Mouse (Mus musculus) heart, adult 18-20 months (tissue): ENCODE results near the gene Relt. TPM values are rescaled to one million over a fixed set of nuclear protein-coding genes. Genes with fewer than 3 reads are reported as not detected.

ENCODE experiments used
- microRNA-seq, 2 experiments: library from miRNA; unstranded; fragments of <30 nt; microRNA quantifications; one replicate each; pipeline ENCODE4 v1.2.0; 2022
- total RNA-seq, 2 experiments: library from RNA; stranded (reverse); gene quantifications; 2 replicates each; pipeline ENCODE4 v1.2.3; 2021

Relt gene
- total RNA-seq, 2 experiments from 2014 or later = 4.5 to 5.4 TPM

Small RNA genes within 50 kb of the gene (microRNA-seq; reads per million reads assigned to microRNA genes)
- gene Mir3102 = 229 to 239 reads per million in 2 experiments

Other genes with a start within 250 kb of the Relt start
- gene Plekhb1, start 201.0 kb downstream of the Relt start, total RNA-seq = 1 to 10 TPM; 2.5 to 3.2 TPM
- gene Fam168a, start 156.8 kb downstream of the Relt start, total RNA-seq = 10 to 100 TPM; 35.2 to 39.8 TPM
- 10 to 100 TPM; 23.6 to 24.8 TPM for gene Arhgef17, start 68.7 kb upstream of the Relt start, total RNA-seq
- gene P2ry6, start 111.2 kb upstream of the Relt start, total RNA-seq = 1 to 10 TPM; 3.2 TPM
- 10 to 100 TPM; 19.5 to 20.1 TPM for gene P2ry2, start 149.4 kb upstream of the Relt start, total RNA-seq
- gene Fchsd2, start 229.4 kb upstream of the Relt start, total RNA-seq = 10 to 100 TPM; 18.3 to 22.5 TPM